Mouse (Mus musculus): ENCODE results near the gene Fkbp5. TPM values are rescaled to one million over a fixed set of nuclear protein-coding genes. Genes with fewer than 3 reads are reported as not detected.

Fkbp5 gene
- total and polyA plus RNA-seq, 3 experiments, result 14.4 to 31.4 (median 22.6) TPM

DNA sequence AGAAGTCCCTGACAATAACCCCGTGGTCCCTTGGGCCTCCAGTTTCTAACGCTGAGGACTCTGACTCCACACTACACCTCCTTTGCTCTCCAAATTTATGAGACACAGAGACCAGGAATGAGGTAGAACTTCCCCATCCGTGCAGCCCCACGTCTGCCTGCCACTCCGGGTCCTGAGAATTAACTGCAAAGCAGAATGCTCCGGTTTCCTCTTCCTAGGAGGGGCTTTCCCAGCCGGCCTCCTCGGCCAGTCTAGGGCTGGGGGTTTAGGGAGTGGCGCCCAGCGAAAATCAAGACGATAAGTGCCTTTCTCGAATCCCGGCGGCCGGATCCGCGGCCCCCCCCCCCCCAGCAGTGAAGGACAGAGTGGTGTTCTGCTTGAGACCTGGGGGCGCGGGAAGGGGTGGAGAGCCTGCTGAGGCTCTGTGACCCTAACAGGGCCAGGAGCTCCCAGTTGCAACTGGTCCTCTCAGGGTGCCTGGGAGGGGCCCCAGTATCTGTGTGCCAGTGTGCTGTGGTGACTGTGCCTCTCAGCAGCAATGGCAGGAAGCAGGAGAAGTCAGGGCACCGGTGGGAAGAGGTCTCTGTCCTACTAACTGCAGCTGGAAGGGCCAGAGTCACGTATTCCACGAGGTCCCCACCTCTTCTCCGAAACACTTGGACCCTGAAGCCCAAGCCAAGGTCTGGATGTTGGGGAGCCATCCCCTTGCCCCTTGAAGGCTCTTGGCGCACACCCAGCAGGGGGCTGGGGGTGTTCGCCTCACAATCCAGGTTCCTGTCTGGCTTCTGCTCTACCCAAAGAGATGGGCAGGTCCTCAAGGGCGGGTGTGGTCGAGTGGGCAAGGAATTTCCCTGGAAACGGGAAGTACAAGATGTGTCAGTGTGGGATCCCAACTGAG lies 6.6 kb downstream of the Fkbp5 start:
- Histone ChIP-seq H3K36me3 (replicated peaks in 1 of 2; ENCODE audit: control insufficient read depth in 1 of 2, insufficient read depth in 1 of 2, low read length in 1 of 2) (no peaks in the 10 kb centered on the region), H3K4me2 (ENCODE audit: insufficient read depth, low read depth, poor library complexity, severe bottlenecking) (peak overlapping the region; percentile 34; the same call in 1 of the 2 replicates), H3K9me3 (replicated peaks; ENCODE audit: low read length) (no peaks in the 10 kb centered on the region), H3K79me2 (replicated peaks; ENCODE audit: control insufficient read depth, extremely low read depth, insufficient read depth, poor library complexity, severe bottlenecking) (no peaks in the 10 kb centered on the region), H3K4me1 (ENCODE audit: control insufficient read depth in 1 of 2, insufficient read depth in 2 of 2) (peaks cover 14 to 56% of the 10 kb centered on the region in 2 experiments), H3K27ac (ENCODE audit: insufficient read depth, low read depth) (no peak overlapping the region), H3K27me3 (replicated peaks) (no peaks in the 10 kb centered on the region), H3K9ac (ENCODE audit: insufficient read depth, low read depth) (no peak overlapping the region), H3K4me3 (replicated peaks in 1 of 3; ENCODE audit: low read depth in 2 of 3, low read length in 2 of 3, poor library complexity in 1 of 3) (no peak overlapping the region)
- dilution Hi-C loops (cut with MboI; ENCODE audit: extremely low pct_ligation_motif_present, extremely low pct_unique_long_range_greater_than_20kb, low sequenced_read_pairs), result no loop called here
- TF ChIP-seq GABPA (IDR thresholded peaks at IDR 0.05; ENCODE audit: insufficient replicate concordance, low read depth, low read length) (no peak), CHD2 (IDR thresholded peaks at IDR 0.05; ENCODE audit: low read length) (no peak), TCF12 (IDR thresholded peaks at IDR 0.05; ENCODE audit: low read depth, low read length) (0 out of 2 replicates have a peak, but pooled peaks have one; percentile 7)
- in situ Hi-C loops (cut with MboI; ENCODE audit: low pct_ligation_motif_present, low pct_unique_long_range_greater_than_20kb, low sequenced_read_pairs), result loop anchor here (25.0 kb wide), 1 partner anchor 298 kb away; the partner anchor contains the start of gene Def6
- DNase-seq (ENCODE audit: extremely low read depth), result no peak

DNA sequence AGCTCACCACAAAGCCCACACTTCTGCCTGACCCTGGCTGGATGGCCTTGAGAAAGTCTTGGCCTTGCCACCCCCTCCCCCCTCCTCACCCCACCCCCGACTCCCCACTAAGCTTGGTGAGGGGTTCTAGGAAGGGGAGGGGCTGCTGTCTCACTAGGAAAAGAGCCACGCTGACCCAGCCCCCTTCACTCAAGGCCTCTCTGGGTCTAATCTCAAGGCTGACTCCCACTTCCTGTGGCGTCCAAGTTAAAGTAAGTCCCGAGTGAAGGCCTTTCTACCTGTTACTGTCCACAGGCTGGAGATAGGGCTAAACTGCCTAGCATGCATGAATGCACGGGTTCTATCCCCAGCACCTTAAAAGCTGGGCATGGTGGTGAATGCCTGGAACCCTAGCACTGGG lies 9.8 kb downstream of the Fkbp5 start:
- TF ChIP-seq MAFK (IDR thresholded peaks at IDR 0.05; ENCODE audit: insufficient replicate concordance, low read length) (no peak), HCFC1 (IDR thresholded peaks at IDR 0.05; ENCODE audit: low read depth, low read length) (no peak), POLR2A (IDR thresholded peaks at IDR 0.05; ENCODE audit: low read depth, low read length) (no peak), CTCF (conservative IDR thresholded peaks at IDR 0.05 in 1 of 2, IDR thresholded peaks at IDR 0.05 in 1 of 2; ENCODE audit: low read depth in 2 of 2, low read length in 2 of 2) (no peak), JUND (conservative IDR thresholded peaks at IDR 0.05; ENCODE audit: low read depth, low read length) (no peak), NRF1 (IDR thresholded peaks at IDR 0.05; ENCODE audit: low read depth, low read length) (no peak), USF2 (conservative IDR thresholded peaks at IDR 0.05; ENCODE audit: low read depth, low read length) (no peak)
- Histone ChIP-seq H3K9ac (ENCODE audit: insufficient read depth, low read depth) (no peak overlapping the region), H3K36me3 (replicated peaks in 1 of 2; ENCODE audit: control insufficient read depth in 1 of 2, insufficient read depth in 1 of 2, low read length in 1 of 2) (no peaks in the 10 kb centered on the region), H3K27ac (ENCODE audit: insufficient read depth, low read depth) (no peak overlapping the region), H3K9me3 (replicated peaks; ENCODE audit: low read length) (no peaks in the 10 kb centered on the region), H3K79me2 (replicated peaks; ENCODE audit: control insufficient read depth, extremely low read depth, insufficient read depth, poor library complexity, severe bottlenecking) (no peaks in the 10 kb centered on the region), H3K27me3 (replicated peaks) (no peaks in the 10 kb centered on the region), H3K4me3 (replicated peaks in 1 of 3; ENCODE audit: low read depth in 2 of 3, low read length in 2 of 3, poor library complexity in 1 of 3) (no peak overlapping the region), H3K4me1 (ENCODE audit: control insufficient read depth in 1 of 2, insufficient read depth in 2 of 2) (peaks cover 11 to 36% of the 10 kb centered on the region in 2 experiments), H3K4me2 (ENCODE audit: insufficient read depth, low read depth, poor library complexity, severe bottlenecking) (no peak overlapping the region)
- in situ Hi-C loops (cut with MboI; ENCODE audit: low pct_ligation_motif_present, low pct_unique_long_range_greater_than_20kb, low sequenced_read_pairs) (loop anchor here (25.0 kb wide), 1 partner anchor 295 kb away; the partner anchor contains the start of gene Def6), dilution Hi-C loops (cut with MboI; ENCODE audit: extremely low pct_ligation_motif_present, extremely low pct_unique_long_range_greater_than_20kb, low sequenced_read_pairs) (no loop called here)
- DNase-seq (ENCODE audit: extremely low read depth), result no peak

- no peak overlapping the region for H3K27ac ChIP-seq (ENCODE audit: insufficient read depth, low read depth)
- peaks cover 11 to 35% of the 10 kb centered on the region in 2 experiments for H3K4me1 ChIP-seq (ENCODE audit: control insufficient read depth in 1 of 2, insufficient read depth in 2 of 2)
- no peak overlapping the region for H3K9ac ChIP-seq (ENCODE audit: insufficient read depth, low read depth)
- dilution Hi-C loops (cut with MboI; ENCODE audit: extremely low pct_ligation_motif_present, extremely low pct_unique_long_range_greater_than_20kb, low sequenced_read_pairs), result no loop called here
- DNase-seq (ENCODE audit: extremely low read depth), result no peak
- no peaks in the 10 kb centered on the region for H3K79me2 ChIP-seq (replicated peaks; ENCODE audit: control insufficient read depth, extremely low read depth, insufficient read depth, poor library complexity, severe bottlenecking)
- no peak overlapping the region for H3K4me3 ChIP-seq (replicated peaks in 1 of 3; ENCODE audit: low read depth in 2 of 3, low read length in 2 of 3, poor library complexity in 1 of 3)
- H3K36me3 ChIP-seq (replicated peaks in 1 of 2; ENCODE audit: control insufficient read depth in 1 of 2, insufficient read depth in 1 of 2, low read length in 1 of 2), result no peaks in the 10 kb centered on the region
- in situ Hi-C loops (cut with MboI; ENCODE audit: low pct_ligation_motif_present, low pct_unique_long_range_greater_than_20kb, low sequenced_read_pairs), result loop anchor here (25.0 kb wide), 1 partner anchor 295 kb away; the partner anchor contains the start of gene Def6
- H3K27me3 ChIP-seq (replicated peaks), result no peaks in the 10 kb centered on the region
- TF ChIP-seq MEF2A (IDR thresholded peaks at IDR 0.05; ENCODE audit: borderline replicate concordance, low read depth, low read length), result no peak
- TF ChIP-seq USF1 (IDR thresholded peaks at IDR 0.05; ENCODE audit: low read depth, low read length), result no peak
- no peak for TF ChIP-seq IRF4 (IDR thresholded peaks at IDR 0.05; ENCODE audit: low read depth, low read length)
- TF ChIP-seq EP300 (IDR thresholded peaks at IDR 0.05; ENCODE audit: low read length), result no peak
- TF ChIP-seq CHD1 (IDR thresholded peaks at IDR 0.05; ENCODE audit: low read depth, low read length), result no peak
- TF ChIP-seq RAD21 (IDR thresholded peaks at IDR 0.05; ENCODE audit: low read depth, low read length), result no peak
- no peak for TF ChIP-seq NELFE (IDR thresholded peaks at IDR 0.05; ENCODE audit: low read depth, low read length)
- TF ChIP-seq MAFK (IDR thresholded peaks at IDR 0.05; ENCODE audit: insufficient replicate concordance, low read length), result no peak
- TF ChIP-seq JUN (IDR thresholded peaks at IDR 0.05; ENCODE audit: insufficient read depth, low read depth, low read length), result no peak
- no peak for TF ChIP-seq SIN3A (IDR thresholded peaks at IDR 0.05; ENCODE audit: low read length)
- TF ChIP-seq HCFC1 (IDR thresholded peaks at IDR 0.05; ENCODE audit: low read depth, low read length), result no peak
- TF ChIP-seq POLR2A (IDR thresholded peaks at IDR 0.05; ENCODE audit: low read depth, low read length), result no peak
- no peak for TF ChIP-seq GABPA (IDR thresholded peaks at IDR 0.05; ENCODE audit: insufficient replicate concordance, low read depth, low read length)
- TF ChIP-seq ZKSCAN1 (IDR thresholded peaks at IDR 0.05; ENCODE audit: borderline replicate concordance, low read depth, low read length), result no peak
- no peak for TF ChIP-seq ZNF384 (IDR thresholded peaks at IDR 0.05; ENCODE audit: low read depth, low read length)
- no peaks in the 10 kb centered on the region for H3K9me3 ChIP-seq (replicated peaks; ENCODE audit: low read length)
- H3K4me2 ChIP-seq (ENCODE audit: insufficient read depth, low read depth, poor library complexity, severe bottlenecking), result no peak overlapping the region
These were observed 10.4 kb downstream of the Fkbp5 start for GRCm38 (mm10) chr17:28506895-28507294.
